Mouse (Mus musculus) brain, embryonic 18.5 days (tissue): ENCODE data around the gene Btbd35f20.
"Not testable (repeated sequence)": the region's sequence is repeated elsewhere in the genome, so short reads cannot be mapped to it uniquely, and the experiment has no call there.

ENCODE experiments used
- DNase-seq: peaks from one replicate; pipeline ENCODE4 v3.0.0-alpha.2; 2012; ENCODE audit warnings: low read depth, low spot score

The Btbd35f20 gene

GRCm38 (mm10) chrX:4291145-4291544 is at the start of gene Btbd35f20:
Gene Btbd35f20 (minus strand): TSS chrX:4291245.
- DNase-seq, result not testable (repeated sequence)
